Mouse (Mus musculus) thymus, adult 2 months (tissue): ENCODE data around the gene Nupl2. TPM values are rescaled to one million over a fixed set of nuclear protein-coding genes. Genes with fewer than 3 reads are reported as not detected.

Experiments
- DNase-seq: peaks from one replicate; pipeline ENCODE4 v3.0.0; 2021
- H3K27ac ChIP-seq: fragments of 200-500 bp; 2 replicates; pipeline ENCODE4 v1.5.1; 2012; ENCODE audit warnings: low read length, control low read depth; ENCODE audit not compliant: control insufficient read depth, insufficient read depth
- H3K27me3 ChIP-seq: fragments of 200-500 bp; 2 replicates; pipeline ENCODE4 v1.6.1; 2012; ENCODE audit warnings: mild to moderate bottlenecking, low read length, moderate library complexity, mixed read lengths; ENCODE audit not compliant: control insufficient read depth, insufficient read depth
- H3K36me3 ChIP-seq: fragments of 200-500 bp; 2 replicates; pipeline ENCODE4 v1.6.1; 2012; ENCODE audit warnings: mild to moderate bottlenecking, low read length, moderate library complexity; ENCODE audit not compliant: control insufficient read depth, insufficient read depth
- H3K4me1 ChIP-seq: fragments of 200-500 bp; replicated peaks from 2 replicates; pipeline ENCODE4 v1.6.1; 2012; ENCODE audit warnings: low read length; ENCODE audit not compliant: control insufficient read depth, insufficient read depth
- H3K4me3 ChIP-seq: fragments of 200-500 bp; 2 replicates; pipeline ENCODE4 v1.5.1; 2012; ENCODE audit warnings: mild to moderate bottlenecking, low read length, control low read depth, moderate library complexity; ENCODE audit not compliant: control insufficient read depth, insufficient read depth
- CTCF ChIP-seq: fragments of 200-500 bp; IDR thresholded peaks from 2 replicates; pipeline ENCODE4 v1.5.1; 2012; ENCODE audit warnings: mild to moderate bottlenecking, control low read depth, low read length, moderate library complexity, borderline replicate concordance; ENCODE audit not compliant: control insufficient read depth, poor library complexity, insufficient read depth; ENCODE audit errors: extremely low read depth
- POLR2A ChIP-seq: fragments of 200-500 bp; IDR thresholded peaks from 2 replicates; pipeline ENCODE4 v1.6.1; 2012; ENCODE audit warnings: mild to moderate bottlenecking, low read length, control low read depth, moderate library complexity; ENCODE audit not compliant: control insufficient read depth, poor library complexity, insufficient read depth; ENCODE audit errors: extremely low read depth
- WGBS: fragments of 180-500 bp; shearing (Covaris S2); methylation state at CpG from one replicate; pipeline ENCODE4 v1.1.7; 2018; 5-methylcytosine and 5-hydroxymethylcytosine counted together
- polyA plus RNA-seq: library from polyadenylated mRNA; depleted of rRNA; stranded (reverse); fragments of >200 nt; gene quantifications from 2 replicates; pipeline ENCODE4 v1.2.3, GENCODE M21; 2012

The Nupl2 gene
- polyA plus RNA-seq, 1 experiment: 6.0 TPM

DNA sequence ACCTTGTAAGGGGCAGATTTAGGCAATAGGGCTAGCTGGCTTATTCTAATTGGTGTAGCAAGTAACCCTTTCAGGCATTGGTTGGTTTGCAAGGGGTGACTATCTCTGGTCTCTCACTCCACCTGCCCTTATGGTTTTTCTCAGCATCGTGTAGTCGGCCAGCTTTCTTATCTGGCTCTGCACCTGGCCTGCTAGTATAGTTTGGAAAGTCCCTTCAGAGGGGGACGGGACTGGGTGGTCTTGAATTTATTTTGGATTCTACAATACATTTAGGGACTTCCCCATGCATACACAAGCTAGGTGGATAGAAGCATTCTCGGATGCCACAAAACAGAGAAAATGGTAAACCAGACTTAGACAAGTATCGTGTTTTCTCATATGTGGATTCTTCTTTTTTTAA lies 17.8 kb upstream of the Nupl2 start:
- Histone ChIP-seq H3K4me1 (no peaks in the 10 kb centered on the region), H3K27me3 (no peaks in the 10 kb centered on the region), H3K4me3 (no peak overlapping the region), H3K27ac (no peak overlapping the region), H3K36me3 (no peaks in the 10 kb centered on the region; the same call in 1 of the 2 replicates)
- TF ChIP-seq CTCF (no peak), POLR2A (no peak)
- no peak for DNase-seq
- WGBS: 94% methylated on average over 5 of the region's 5 CpGs

DNA sequence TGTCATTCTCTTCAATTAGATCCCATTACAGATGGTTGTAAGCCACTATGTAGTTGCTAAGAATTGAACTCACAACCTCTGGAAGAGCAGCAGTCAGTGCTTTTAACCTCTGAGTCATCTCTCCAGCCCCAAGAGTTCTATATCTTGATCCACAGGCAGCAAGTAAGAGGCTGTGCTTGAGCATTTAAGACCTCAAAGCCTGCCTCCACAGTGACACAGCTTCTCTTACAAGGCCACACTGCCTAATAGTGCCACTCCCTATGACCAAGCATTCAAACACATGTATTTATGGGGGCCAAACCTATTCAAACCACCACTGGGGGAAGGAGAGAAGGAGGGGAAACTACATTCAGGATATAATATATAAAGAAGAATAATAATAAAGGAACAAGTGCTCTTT lies 12.6 kb upstream of the Nupl2 start:
- no peaks in the 10 kb centered on the region for H3K36me3 ChIP-seq
- DNase-seq: no peak
- H3K27me3 ChIP-seq: no peaks in the 10 kb centered on the region
- TF ChIP-seq POLR2A (no peak), CTCF (no peak)
- no peaks in the 10 kb centered on the region for H3K4me1 ChIP-seq
- H3K27ac ChIP-seq: no peak overlapping the region
- no peak overlapping the region for H3K4me3 ChIP-seq

DNA sequence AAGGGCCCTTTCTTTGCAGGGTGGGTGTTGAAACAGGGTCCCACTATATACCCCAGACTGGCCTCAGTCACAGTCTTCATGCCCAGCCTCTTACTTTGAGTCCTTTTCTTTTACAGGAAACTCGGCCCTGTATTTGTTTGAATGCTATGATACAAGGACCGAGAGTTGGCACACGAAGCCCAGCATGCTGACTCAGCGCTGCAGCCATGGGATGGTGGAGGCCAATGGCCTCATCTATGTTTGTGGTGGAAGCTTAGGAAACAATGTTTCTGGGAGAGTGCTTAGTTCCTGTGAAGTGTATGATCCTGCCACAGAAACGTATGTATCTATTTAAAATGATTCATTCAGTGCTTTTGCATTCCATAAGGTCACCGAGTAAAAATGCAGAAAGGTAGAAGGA lies 8.0 kb upstream of the Nupl2 start:
- H3K27ac ChIP-seq: no peak overlapping the region
- DNase-seq: no peak

DNA sequence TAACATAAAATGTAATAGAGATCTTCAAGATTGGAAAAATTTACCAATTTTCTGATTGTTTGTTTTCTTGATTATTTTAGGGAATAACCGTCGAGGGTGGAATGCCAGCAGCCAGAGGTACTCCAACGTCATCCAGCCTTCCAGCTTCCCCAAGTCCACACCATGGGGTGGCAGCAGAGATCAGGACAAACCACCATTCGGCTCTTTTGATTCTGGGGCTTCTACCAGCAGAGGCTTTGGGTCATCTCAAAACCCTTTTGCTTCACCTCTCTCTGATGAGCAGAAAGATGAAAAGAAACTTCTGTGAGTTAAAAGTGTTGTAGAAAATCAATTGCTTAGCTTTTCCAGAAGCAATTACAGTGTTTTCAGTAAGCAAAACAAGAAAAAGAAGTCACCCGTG lies 2.5 kb downstream of the Nupl2 start:
- DNase-seq: no peak
- Histone ChIP-seq H3K27ac (no peak overlapping the region), H3K4me3 (no peak overlapping the region), H3K36me3 (no peaks in the 10 kb centered on the region), H3K4me1 (no peaks in the 10 kb centered on the region), H3K27me3 (no peaks in the 10 kb centered on the region)
- 88% methylated on average over 5 of the region's 5 CpGs for WGBS
- TF ChIP-seq CTCF (no peak), POLR2A (no peak)

More for the DNA sequence above, 8.0 kb upstream of the Nupl2 start:
- H3K27me3 ChIP-seq: no peaks in the 10 kb centered on the region
- TF ChIP-seq CTCF: no peak
- no peak for TF ChIP-seq POLR2A
- H3K4me1 ChIP-seq: no peaks in the 10 kb centered on the region
- H3K4me3 ChIP-seq: no peak overlapping the region
- 94% methylated on average over 6 of the region's 6 CpGs for WGBS
- H3K36me3 ChIP-seq: no peaks in the 10 kb centered on the region

DNA sequence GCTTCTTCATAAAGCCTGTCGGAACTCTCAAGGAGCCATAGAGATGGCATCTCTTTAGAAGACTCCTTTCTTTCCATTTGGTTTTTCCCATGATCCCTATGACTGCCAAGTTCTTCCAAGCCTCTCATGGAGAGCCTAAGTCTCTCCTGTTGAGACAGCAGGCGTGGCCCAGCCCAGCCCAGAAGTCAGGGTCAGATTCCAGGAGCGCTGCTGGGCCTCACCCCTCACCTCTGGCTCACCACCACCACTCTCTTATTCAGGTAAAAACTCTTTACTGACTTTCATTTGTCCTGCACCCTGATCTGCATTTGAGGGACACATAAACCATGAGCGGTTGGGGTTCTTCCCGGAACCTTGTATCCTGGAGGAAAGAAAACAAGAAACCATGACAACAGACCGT lies 5.1 kb downstream of the Nupl2 start:
- TF ChIP-seq POLR2A: no peak
- no peak for TF ChIP-seq CTCF
- H3K4me3 ChIP-seq: no peak overlapping the region
- WGBS: 95% methylated on average over 6 of the region's 6 CpGs
- no peak overlapping the region for H3K27ac ChIP-seq
- DNase-seq: no peak
- H3K27me3 ChIP-seq: no peaks in the 10 kb centered on the region
- no peaks in the 10 kb centered on the region for H3K36me3 ChIP-seq
- H3K4me1 ChIP-seq: no peaks in the 10 kb centered on the region

DNA sequence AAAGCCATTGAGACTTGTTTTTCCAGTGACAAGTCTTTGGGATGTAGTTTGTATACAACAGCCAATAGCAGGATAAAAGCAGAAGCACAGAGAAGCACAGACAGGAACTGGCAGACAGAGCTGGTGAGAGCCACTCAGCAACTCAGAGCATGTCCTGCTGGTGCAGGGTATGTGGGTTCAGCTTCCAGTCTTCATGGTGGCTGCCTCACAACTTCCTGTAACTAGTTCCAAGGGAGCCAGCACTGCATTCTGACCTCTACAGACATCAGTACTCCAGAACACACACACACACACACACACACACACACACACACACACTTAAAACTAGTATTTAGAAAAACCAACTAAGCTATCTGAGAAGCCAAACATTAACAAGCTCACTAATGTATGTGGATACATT lies 7.3 kb downstream of the Nupl2 start:
- H3K36me3 ChIP-seq: no peaks in the 10 kb centered on the region
- DNase-seq: no peak
- TF ChIP-seq POLR2A (no peak), CTCF (no peak)
- H3K4me3 ChIP-seq: no peak overlapping the region
- no peak overlapping the region for H3K27ac ChIP-seq
- no peaks in the 10 kb centered on the region for H3K4me1 ChIP-seq
- H3K27me3 ChIP-seq: no peaks in the 10 kb centered on the region
